Mouse (Mus musculus) retina, embryonic 14.5 days (tissue): Measurements from ENCODE around the gene Afap1.

ENCODE experiments used
- DNase-seq: peaks from one replicate; pipeline ENCODE4 v3.0.0-alpha.2; 2015; ENCODE audit warnings: low spot score

Afap1 gene

DNA sequence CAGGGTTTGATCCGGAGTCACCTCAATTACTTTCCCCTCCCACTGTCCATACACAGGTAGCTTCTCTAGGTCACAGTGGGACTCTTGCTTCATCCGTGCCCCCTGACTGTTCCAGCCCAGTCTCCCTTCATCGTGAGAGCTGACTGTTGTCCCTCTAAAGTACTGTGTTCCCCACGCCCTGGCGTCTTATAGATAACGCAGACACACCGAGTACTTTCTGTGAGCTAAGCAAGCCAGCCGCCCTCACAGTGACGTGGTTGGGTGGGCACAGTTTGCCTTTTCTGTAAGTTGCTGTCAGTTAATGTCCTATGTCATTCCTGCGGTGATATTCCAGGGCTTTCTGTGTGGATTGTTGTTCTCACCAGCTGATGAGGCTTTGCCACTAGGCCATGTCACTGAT, 39.9 kb downstream of the Afap1 start:
- DNase-seq, result no peak

DNA sequence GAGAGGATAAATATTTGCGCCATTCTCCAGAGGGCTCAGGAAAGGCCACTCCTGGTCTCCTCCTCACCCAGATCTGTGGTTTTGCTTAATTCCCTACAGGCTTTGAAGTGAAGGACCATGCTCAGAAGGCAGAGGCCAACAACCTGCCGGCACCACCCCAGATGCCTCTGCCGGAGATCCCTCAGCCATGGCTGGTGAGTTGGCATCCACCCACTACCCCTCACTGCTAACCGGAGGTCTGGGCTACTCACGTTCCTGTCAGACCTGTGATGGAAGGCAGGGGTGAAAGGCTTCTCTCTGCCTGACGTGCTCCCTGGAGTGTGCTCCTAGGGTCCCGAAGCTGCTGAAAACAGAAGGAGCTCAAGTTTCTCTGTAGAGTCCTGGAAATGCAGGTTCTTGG, 42.8 kb downstream of the Afap1 start:
- no peak for DNase-seq

DNA sequence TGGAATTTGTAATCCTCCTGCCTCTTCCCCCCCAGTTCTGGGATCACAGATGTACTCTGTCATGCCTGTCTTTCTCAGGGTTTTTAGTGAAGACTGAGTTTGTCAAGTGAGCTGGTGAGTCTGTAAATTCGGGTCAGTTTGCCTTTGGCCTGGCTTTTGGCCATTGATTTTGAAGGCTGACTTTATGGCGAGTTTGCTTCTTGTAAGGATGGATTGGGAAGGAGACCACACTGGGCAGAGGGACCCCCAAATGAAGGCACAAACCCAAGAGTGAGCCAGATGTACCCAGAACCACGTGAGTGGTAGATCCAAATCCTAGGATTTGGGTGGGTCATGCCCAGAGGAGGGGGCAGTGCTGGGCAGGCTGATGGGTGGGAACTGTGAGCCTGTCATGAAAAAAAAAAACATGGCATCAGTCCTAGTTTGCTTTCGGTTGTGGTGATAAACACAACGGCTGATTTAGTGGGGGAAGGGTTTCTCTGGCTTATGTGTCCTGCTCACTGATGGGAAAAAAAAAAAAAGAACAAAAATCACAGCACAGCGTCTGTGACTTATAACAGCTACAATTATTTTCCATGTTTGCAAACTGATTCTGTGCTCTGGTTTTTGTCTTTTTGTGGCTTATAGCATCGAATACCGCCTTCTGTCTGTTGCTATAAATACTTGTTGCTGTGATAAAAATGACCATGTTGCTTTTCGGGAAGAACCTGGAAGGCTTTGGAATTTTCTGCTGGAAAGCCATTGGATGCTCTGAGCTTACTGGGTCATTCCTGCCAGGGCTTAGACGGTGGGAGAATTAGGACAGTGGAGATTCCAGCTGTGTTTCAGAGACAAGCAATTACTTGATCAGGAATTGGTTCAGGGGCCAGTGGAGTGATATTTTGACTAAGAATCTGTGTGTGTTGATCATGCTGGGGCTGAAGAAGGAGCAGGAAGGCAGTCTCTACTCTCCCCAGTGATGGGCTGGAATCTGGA, 45.4 kb downstream of the Afap1 start:
- DNase-seq, result peak; percentile 42

DNA sequence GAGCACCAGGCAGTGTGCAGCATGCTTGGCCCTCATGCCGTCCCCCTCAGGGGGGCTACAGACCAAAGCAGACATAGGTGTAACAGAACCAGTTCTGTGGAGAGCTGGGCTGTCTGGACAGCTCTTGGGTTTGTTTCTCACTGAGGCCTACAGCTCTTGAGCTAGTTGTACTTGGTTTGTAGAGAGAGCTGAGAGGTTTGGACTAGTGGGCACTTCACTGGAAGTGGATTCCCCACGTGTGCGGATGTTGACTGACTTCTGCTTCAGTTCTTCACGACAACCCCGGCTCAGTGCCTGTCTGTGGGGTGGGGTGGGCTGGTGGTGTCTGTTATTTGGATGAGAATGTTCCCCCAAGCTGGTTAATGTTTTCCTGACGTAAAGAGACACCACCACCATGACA, 46.8 kb downstream of the Afap1 start:
- no peak for DNase-seq

DNA sequence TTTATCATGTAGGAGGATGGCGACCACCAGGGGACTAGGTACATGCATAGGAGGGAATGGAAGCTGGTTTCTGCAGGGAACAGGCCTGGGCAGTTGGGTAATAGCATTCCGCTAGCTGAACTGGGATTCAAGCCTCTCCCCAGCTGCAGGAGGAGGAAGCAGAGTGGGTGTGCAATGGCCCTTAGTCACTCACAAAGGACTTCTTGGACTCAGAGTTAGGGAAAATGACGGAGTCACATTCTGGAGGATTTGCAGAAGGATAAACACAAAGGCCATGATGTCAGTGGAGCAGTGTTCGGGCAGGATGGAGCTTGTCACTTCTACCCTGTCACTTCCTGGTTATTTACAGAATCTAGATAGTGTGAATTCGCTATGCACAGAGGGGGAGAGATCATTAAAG, 50.4 kb downstream of the Afap1 start:
- no peak for DNase-seq

DNA sequence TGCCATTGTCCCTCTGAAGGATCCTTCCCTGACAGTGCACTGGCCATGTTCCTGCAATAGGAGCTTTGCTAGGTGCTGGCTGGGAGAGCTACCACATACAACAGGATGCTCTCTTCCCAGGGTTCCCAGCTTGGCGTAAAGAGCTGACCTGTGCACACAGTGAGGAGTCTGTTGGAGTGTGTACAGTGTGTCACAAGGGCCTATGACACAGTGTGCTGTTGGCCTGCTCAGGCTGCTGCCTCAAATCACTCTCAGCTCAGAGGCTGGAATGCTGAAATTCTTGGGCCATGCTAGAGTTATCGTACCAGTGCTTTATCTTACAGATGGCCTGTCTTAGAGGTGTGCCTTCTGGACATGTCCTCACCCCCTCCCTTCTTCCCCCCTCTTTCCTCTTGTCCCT, 53.7 kb downstream of the Afap1 start:
- DNase-seq, result no peak

DNA sequence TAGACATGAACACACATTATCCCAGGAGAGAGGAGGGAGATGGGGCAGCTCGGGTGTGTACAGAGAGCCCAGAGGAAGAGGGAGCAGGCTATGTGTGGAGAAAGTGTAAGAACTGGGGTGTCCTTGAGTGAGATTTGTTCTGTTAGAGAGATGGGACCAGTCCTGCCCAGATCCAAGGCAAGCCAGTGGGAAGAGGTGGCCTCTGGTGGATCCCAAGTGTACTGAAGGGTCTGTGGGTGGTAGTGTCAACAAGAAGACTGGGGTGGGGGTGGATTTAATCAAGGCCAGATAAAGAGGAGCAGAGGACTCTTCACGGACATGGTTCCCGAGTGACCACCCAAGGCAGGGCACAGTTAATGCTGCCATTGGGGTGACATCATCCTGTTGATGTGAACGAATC, 54.3 kb downstream of the Afap1 start:
- no peak for DNase-seq

DNA sequence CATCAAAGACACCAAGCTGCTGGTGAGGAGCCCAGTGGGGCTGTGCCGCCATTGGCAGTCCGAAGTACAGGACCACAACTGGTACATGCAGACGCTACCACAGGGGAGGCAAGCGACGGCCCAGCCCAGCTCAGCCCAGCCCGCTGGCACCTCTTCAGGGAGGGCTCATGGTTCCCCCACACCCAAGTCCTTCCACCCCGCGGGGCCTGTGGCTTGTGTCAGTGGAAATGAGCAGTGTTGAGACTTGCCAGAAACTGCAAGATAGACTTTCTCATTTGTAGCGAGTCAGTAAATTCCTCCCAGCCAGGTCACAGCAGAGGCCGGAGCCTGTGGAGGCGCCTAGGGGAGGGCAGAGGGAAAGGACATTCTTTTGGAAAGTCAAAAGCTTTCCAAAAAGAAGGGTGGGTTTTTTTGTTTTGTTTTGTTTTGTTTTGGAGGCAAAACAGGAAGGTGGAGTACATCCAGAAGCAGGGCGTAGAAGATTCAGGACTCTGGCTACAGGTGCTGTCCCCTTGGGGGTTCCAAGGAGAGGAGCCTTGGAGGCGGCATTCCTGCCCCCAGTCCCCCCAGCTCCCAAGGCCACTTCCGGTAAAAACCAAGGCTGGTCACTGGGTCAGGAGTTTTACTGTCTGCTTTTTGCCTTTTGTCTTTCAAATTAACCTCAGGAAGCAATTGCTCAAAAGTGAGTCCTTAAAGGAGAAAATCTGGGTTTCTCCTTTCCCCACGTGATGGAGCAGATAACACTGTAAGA, 55.3 kb downstream of the Afap1 start:
- no peak for DNase-seq

DNA sequence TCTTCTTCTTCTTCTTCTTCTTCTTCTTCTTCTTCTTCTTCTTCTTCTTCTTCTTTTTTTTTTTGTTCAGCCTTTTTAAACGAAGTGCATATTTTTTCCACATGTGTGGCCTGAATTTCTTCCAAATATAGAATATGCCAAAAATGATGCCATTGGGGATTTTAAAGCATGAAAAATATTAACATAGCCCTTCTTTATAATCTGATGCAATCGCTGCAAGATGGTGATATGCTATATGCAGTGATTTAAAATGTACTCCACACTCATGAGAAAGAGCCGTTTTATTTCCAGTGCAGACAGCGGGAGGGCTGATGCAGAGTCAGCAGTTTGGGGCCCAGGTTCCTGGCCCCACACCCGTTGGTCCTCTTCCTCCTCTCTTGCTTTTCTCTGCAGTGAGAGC, 55.9 kb downstream of the Afap1 start:
- no peak for DNase-seq

DNA sequence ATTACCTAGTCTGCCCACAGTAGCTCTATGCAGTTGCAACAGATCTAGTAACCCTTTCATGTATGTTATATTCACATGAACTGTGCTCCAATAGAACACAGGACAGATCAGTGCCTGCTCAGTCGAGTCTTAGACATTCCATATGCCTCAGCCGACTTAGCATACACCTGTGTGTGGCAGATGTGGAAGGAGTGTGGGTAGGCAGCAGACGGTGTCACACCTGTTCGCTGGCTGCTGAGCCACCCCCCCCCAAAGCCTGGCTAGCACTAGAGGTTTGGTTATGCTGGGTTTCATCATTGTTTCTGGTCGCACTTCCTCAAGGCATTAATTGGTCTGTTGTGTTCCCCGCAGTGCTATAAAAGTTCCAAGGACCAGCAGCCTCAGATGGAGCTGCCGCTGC, 57.4 kb downstream of the Afap1 start:
- DNase-seq, result no peak

DNA sequence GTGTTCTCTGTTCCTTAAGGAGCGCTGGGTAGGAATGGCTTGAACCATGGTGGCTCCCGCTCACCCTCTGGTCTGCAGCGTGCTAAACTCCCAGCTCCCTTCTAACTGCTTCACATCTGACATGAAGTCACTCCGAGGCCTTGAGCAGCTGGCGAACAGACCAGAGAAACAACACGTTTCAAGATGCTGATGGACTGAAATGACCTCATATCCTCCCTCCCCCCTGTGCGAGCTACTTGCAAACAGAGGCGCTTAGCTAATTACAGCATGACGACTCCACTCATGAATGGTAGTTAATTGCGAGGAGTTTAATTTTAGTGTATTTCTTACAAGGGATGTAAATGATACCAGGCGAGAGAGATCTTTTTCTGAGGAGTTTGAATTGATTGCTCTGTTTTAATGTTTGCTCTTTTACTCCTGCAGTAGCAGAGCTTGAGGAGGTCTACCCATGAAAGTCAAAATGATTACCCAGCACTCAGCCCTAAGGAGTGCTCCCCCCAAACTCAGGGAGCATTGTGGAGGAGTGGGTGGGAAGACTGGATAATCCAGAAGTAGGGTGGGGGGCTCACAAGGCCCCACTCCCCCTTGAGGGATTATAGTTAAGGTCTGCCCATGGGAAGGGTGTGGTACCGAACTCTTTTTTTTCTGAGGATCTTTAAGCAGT, 61.1 kb downstream of the Afap1 start:
- no peak for DNase-seq

DNA sequence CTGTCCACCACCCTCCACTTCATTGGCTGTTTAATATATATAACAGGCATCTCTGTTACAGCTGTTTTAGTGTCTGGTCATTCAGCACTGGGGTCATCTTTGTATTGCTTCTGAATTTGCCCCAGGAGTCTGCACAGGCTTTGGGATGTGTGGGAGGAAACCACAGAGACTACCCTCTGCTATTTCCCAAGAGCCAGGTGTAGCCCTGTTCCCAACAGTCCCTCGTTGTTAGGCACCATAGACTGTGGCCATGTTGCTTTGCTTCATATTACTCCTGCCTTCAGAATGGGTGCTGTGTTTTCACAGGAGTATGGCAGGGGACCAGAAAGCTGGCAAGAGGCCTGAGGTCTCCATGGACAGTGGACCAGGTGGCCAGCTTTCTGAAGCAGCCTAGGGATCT, 63.1 kb downstream of the Afap1 start:
- DNase-seq, result no peak

DNA sequence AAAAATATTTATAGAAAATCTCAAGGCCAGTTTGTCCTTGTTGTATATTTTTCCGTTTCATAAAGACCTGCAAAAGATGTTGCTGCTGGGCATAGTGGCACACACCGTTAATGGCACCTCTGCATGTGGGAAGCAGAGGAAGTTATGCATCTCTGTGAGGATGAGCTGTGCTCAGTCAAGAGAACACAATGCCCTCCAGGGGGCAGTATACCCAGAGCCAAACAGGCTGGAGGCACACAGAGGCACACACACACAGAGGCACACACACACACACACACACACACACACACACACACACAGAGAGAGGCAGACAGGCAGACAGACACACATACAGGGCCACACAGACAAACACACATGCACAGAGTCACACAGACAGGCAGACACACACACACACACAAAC, 65.6 kb downstream of the Afap1 start:
- no peak for DNase-seq

DNA sequence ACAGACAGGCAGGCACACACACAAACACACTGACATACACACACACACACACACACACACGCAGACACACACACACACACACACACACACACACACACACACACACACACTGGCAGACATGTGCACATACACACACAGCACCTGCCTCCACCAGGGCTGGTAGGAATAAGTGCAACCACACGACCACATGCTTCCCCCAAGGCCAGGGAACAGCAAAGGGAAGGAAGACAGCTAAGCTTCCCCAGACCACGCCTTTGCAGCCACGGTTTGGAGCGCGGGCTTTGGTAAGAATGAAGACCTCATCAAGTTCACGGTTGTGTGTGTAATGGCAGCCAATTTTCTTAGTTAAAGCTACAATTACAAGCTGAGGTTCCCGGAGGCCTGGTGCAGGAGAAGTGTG, 67.0 kb downstream of the Afap1 start:
- no peak for DNase-seq

DNA sequence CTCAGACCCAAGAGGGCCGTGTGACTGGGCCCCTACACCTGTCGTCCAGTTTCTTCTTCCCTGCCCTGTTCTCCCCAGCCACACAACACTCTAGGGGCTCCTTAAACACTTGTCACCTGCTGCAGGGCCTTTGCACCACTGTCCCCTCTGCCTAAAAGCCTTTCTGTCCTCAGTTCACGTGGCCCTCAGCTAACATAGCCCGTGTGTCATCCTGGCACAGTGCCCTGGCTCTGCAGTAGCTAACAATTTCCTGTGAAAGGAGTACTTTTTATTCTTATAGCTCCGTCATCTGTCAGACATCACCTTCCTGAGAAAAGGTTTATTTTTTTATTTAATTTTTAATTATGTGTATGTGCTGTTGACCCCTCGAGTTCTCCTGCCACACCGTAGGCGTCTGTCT, 68.2 kb downstream of the Afap1 start:
- no peak for DNase-seq

DNA sequence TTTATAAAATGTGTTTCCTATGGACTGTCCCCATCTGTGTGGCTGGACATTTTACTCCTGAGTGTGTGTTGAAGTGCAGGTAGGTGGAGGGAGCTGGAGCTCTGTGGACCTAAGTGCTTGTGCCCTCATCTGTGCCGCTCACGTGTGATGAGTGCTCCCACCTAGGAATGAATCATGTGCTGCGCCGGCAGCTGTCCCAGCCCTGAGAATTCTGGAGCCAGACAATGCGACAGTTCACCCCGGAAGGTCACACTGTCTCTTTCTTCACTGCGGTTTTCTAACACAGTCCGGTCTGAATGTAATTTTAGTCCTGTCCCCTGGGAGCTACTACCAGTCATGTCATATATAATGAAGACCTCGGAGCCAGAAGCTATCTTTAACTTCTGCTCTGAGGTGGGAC, 70.5 kb downstream of the Afap1 start:
- DNase-seq, result no peak

DNA sequence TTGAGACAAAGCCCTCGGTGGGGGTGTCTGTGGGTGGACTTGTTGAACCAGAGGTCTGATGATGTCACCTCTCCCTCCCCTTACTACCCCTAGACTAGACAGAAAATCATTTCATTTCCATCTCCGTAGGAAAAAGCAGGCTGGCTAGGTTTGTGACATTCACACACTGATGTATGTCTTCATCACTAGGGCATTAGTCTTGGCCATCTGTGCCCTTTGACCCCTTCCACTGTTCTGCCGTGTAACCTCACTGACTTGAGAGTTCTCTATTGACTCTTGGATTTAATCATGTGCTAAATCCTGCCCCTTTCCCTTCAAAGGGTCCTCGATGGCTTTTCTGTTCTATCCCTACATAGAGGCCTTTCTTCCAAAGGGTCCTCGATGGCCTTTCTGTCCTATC, 71.9 kb downstream of the Afap1 start:
- no peak for DNase-seq

DNA sequence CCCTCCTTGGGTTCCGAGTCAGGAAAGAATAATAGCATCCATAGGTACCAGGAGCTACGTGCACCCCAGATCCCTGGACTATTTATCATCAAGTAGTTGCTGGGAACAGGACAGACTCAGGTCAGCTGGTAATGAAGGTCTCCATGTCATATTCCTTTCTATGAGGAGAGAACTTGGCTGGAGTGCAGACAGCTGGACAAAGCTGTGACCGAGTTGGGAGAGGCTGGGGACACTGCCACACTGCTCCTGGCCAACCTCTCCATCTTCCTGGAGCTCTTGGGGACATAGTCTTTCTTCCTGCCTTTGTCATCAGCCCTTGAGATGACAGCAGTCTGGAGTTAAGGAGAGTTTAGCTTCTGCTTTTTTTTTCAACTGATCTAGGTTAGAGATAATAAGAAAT, 76.7 kb downstream of the Afap1 start:
- DNase-seq, result no peak

DNA sequence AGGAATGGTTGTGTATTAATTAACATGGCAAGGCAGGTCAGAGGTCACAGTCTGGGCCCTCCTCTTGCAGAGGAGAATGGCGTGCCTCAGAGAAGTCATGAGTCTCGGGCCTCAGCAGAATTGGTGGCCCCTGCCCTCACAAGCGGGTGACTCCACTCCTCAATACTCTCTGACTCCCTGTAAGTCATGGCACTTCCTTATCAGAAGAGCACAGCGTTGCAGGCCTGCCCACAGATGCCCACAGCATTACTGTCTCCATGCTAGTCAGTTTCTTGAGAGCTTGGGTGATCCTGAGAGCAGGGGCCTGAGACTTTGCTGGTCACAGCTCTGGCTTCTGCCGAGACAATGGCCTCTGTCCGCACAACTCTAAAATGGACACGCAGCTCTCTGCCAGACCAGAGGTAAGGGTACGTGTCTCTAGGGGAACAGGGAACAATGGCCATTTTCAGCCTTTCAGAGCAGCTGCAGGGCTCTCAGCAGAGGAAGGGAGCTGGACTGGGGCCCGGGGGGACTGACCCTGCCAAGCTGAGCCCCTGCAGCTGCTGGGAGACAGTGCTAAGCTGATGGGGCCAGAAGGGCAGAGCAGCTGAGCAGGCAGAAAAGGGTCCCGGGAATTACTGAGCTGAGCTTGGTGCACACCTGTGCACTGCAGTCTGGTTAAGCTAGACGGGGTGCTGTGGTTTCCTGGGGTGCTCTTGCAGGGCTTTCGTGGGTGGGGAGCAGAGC, 77.4 kb downstream of the Afap1 start:
- peak; percentile 29 for DNase-seq

DNA sequence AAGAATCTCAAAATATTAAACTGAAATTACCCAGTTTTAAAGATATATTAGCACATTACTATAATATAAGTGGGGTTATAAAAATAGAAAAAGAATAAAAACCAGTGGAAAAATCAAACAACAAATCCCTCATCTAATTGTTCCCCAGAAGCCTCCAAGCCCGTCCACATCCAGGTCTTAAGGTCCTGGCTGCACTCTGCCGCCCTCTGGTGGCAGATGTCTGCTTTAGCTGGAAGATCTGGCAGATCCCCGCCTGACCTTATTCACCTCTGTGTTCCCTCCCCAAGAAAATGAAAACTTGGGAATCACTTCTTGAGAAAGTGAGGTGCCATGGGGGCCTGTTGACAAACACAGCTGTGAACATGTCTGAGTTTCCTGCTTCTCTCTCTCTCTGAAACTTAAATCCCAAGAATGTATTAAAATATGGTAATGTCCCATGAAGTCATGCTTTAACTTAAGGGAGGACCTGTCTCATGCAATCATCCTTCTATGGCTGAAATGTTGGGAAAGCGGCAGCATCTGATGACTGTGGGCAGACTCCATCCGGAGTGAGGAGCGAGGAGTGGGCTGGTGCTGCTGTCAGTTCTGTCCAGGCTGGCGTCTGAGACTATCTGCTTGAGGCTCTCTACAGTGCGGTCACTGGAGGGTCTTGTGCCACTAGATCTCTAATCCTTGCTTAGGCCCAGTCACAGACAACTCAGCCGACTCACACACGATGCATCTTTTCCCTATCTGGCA, 78.9 kb downstream of the Afap1 start:
- DNase-seq, result peak; percentile 90

DNA sequence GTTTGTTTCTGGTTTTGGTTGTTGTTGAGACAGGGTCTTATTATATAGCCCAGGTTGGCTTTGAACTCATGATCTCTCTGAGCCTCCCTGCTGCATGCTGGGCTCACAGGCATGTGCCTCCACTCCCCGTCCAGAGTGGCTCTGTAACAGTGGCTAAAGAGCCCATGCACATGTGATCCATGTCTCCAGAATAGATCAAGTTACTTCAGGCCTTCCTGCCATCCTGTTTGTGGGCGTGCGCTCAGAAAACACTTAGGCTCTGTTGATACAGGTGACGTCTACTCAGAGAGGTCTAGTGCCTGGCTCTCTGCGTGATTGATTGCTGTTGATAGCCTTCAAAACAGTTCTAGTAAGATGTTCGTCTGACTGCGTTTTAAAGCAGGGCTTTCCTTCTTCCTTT, 79.6 kb downstream of the Afap1 start:
- DNase-seq, result no peak

DNA sequence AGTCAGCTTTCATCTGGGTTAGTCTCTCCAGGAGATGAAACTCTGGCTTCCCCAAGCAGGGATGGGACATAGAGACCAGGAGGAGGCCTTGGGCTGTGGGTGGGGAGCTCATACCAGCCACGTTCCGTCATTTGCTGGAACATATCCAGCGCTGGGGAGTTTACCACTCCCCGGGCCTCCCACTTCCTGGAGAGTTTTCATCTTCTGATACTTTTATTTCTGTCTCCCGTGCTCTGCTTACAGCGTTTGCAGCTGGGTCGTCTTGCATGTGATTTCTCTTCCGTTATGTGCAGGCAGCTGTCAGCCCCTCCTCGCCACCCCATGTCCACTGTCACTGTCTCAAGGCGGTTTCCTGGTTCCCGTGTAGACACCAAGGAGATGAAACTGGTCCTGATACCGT, 80.7 kb downstream of the Afap1 start:
- no peak for DNase-seq
